Mouse (Mus musculus) retina, adult 2 months (tissue): ENCODE data around the gene Rpl21.

Source experiments
- DNase-seq: peaks from one replicate; pipeline ENCODE4 v3.0.0-alpha.2; 2012; ENCODE audit warnings: low read depth, low spot score

The Rpl21 gene

DNA sequence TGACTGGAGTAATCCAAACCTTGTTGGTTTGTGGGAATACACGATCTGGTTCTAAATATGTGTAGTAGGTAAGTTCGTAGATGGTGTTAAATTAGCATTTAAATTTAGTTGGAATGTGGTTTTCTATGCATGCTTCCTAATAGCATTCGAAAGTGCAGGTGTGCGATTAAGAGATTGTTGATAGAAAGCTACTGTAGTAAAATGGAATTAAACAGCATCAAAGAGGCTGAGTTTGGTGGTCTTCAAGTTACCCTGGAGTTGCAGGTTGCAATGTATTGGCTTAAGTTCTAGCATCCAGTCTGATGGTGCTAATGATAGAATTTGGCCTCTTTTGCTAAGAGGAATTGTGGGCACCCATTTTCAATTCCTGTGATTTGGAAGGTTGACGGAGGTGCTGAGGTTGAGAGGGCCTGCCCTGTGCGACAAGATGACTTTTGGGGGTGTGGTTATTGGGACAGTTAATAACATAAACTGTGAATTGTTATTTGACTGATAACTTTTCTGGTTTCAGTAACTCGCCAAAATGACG lies 1.0 kb downstream of the Rpl21 start:
- no peak for DNase-seq

DNA sequence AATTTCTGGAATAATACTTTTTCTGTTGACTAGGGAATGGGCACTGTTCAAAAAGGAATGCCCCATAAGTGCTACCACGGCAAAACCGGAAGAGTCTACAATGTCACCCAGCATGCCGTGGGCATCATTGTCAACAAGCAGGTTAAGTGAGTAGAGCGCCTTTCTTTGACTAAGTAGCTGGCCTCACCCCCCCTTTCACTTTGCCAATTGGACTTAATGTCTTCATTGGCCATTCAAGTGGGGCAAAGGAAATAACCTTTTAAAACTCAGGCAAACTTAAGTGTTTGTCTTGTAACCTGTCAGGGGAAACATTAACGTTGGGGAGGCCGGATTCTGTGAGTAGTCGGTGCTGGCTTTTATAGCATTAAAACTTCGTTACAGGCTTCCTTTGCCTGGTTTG lies 2.3 kb downstream of the Rpl21 start:
- DNase-seq = no peak

GRCm38 (mm10) chr5:146837967-146838720 lies 5.5 kb downstream of the Rpl21 start:
- no peak for DNase-seq

GRCm38 (mm10) chr5:146838836-146839648 lies 6.4 kb downstream of the Rpl21 start:
- DNase-seq = no peak

DNA sequence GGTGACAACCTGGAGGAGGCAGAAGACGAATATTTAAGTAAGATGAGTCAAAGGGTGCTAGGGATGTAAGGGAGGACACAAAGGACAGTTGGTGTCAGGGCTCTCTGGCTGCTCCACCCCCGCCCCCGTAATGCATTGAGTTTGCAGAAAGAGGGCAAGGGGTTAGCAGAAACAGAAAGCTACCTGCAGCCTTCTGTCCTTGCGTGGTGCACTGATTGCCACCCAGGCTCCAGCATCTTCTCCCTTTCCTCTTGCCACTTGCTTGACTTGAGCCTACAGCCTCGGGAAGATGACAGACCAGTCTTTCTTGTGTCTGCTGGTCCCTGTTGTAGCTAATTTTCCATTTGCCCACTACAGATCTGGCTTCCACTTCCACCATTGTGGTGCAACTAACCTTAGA lies 7.1 kb downstream of the Rpl21 start:
- no peak for DNase-seq

GRCm38 (mm10) chr5:146840422-146840821 lies 7.7 kb downstream of the Rpl21 start:
- DNase-seq = no peak

- DNase-seq = no peak
Measured at GRCm38 (mm10) chr5:146841301-146841700, 8.6 kb downstream of the Rpl21 start.

- no peak for DNase-seq
Measured at GRCm38 (mm10) chr5:146841996-146842395, 9.3 kb downstream of the Rpl21 start.

GRCm38 (mm10) chr5:146844301-146844941 lies 11.7 kb downstream of the Rpl21 start:
- no peak for DNase-seq

DNA sequence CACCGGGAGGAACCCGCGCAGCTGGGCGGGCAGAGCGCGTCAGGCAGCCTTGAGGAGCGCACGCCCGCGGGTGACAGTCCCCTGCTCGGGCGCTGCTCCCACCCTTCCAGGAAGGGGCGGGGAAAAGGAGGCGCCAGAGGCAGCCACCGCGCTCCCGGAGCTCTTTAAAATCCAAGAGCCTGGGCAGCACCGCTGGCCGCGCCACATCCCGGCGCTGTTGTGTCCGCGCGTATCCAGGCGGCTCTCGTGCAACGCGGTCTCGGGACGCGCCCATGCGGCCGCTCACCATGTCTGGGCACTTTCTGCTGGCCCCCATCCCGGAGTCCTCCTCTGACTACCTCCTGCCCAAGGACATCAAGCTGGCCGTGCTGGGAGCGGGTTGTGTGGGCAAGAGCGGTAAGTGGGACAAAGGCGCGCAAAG lies 12.3 kb downstream of the Rpl21 start, which contains the start of gene Rasl11a:
TSS of gene Rasl11a (plus strand) at position 127 of the 421 bp plus-strand sequence.
- peak; percentile 58 for DNase-seq

- DNase-seq = no peak
Measured at GRCm38 (mm10) chr5:146846489-146846888, 13.8 kb downstream of the Rpl21 start.

DNA sequence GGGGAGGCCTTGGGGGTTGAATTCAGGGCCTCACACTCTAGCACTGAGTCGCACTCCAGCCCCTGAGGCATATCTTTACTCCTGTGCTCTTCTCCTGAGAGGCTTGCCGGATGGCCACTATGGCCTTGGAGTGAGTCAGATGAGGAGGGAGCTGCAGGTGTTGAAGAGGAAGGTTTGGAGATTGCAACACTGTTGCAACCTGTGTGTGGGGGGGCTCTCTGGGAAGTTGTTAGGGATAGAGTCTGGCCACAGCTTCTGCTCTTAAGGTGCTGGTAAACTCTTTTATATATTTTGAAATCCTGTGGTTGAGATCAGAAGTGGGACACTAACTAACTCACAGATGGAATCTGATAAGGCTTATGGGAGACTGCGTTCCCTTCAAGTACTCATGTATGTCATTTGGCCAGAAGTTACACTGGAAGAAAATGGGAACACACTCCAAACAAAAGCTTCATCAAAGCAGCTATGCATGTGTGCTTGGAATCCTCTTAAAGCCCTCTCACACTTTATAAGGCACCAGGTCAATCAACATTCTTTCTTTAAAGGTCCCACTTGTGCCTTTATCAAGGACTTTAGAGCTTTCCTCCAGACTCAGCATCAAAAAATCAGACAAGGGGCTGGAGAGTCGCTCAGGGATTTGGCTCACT lies 16.4 kb downstream of the Rpl21 start:
- DNase-seq = no peak

GRCm38 (mm10) chr5:146856106-146856505 lies 23.4 kb downstream of the Rpl21 start:
- DNase-seq = no peak

GRCm38 (mm10) chr5:146857620-146858019 lies 24.9 kb downstream of the Rpl21 start:
- no peak for DNase-seq

DNA sequence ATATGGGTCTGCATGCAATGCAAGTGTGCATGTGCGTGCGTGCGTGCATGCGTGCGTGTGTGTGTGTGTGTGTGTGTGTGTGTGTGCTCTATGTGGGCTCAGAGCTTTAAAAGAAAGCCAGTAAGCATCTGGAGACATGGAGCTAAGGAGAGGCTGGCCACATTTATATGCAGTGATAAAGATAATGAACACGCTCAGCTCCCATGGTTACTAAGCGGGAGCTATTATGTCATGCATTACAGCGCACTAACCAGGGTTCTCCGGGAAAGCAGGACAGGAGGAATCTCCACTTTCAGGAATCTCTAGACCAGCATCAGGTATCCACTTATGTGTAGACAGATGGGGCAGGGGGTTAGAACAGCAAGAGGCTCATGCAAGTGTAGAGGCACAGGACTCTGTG lies 26.1 kb downstream of the Rpl21 start:
- no peak for DNase-seq

DNA sequence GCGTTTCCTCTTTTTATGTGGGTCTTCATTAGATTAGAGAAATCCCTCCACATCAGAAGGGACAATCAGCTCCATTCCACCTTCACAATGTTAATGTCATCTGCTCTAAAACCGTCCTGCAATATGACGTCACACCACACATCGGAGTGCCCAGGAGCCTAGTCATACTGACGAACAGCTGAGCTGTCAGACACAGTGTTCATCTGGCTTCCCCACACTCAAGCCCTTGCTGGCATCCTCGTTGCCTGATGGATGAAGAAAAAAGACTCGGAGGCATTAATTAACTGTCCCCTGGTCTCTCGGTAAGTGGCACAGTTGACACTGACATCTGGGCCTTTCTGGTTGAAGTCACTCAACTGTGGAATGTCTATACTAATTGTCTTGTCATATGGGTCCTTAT lies 26.6 kb downstream of the Rpl21 start:
- DNase-seq = no peak

DNA sequence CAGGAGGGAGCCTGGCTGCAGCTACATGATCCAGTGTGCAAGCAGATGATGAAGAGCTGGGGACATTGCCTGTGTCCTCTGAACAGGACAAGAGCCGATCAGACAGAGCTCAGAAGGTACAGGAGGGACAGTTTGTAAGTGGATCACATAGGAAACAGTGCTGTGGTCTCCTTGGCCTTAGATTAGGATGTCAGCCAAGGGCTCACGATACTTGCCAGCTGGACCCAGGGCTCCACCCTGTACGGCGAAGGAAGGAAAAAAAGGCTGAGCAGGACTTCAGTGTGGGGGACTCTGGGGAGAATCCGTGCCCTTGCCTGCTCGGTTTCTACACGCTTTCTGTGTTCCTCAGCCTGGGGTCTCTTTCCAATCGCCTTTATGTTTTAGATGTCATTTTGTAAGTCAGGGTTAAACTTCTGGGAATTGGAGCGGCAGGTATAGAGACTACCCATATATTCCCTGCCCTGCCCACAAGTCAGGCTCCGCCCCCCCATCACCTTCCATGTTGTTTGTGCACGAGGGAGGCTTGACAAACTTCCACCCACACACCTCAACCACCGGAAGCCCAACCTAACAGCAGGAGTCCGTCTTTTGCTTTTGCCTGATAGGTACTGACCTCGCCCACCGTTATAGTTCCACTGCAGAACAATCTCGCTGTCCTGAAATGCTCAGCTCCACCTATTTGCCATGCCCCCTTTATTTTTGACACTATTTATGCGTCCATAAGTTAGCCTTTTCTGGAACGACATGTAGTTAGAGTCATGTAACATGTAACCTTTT lies 27.7 kb downstream of the Rpl21 start:
- DNase-seq = no peak

DNA sequence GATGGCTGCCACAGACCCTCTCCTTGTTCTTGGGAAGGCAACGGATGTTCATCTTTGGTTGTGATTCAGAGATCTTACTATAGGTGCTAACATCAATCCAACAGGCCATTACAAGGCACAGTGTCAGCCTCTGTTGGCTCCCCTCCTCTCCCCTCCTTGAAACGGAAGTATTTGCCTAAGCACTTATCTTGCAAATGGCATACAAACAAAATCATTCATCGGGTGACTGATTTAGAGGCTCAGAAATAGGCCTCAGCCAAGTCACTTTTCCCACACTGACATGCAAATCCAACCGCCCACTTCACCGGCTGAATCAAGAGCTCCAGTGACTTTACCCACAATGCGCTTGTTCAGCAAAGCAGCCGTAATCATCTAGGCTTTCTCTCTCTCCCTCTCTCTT lies 28.9 kb downstream of the Rpl21 start:
- no peak for DNase-seq

DNA sequence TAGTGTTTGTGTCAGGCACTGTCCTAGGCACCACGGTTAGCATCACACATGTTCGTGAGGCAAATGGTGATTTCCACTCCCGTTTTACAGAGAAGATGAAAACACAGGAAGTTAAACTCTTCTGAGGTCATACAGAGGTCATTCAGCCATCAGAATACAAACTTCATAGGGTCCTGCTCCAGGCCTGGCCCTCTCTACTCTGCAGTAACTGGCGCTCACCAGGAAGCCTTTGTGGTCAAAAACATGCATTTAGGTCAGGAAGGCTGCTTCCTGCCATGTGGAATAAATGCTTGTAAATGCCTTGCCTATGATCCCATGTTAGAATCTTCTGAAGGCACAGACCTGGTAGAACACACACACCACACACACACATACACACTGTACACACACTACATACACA lies 32.8 kb downstream of the Rpl21 start:
- DNase-seq = no peak

DNA sequence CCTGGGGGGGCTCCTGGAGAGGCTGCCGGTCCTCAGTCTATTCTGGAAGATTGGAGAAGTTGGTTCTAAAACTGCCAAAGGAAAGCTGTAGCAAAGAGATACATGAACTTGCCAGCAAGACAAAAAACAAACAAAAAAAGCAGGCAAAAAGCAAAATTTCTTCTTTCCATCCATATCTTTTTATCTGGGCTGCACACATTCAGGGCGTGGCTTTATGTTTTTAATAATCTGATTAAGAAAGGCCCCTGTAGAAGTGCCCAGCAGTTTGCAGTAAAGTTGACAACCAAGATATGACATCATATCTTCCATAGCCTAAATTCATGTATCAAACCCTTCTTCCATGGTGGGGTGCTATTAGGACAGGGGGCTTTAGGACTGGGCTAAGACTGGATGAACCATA lies 33.6 kb downstream of the Rpl21 start:
- no peak for DNase-seq
